Mouse (Mus musculus) layer of hippocampus, postnatal 14 days (tissue): ENCODE results near the gene Gckr. TPM values are rescaled to one million over a fixed set of nuclear protein-coding genes. Genes with fewer than 3 reads are reported as not detected.

ENCODE experiments used
- DNase-seq, 2 experiments: peaks; one replicate each; pipeline ENCODE4 v3.0.0; 2021 to 2022; ENCODE audit warnings: low spot score in 2 of 2, mixed read lengths in 1 of 2
- long read RNA-seq, 2 experiments: library from polyadenylated mRNA; stranded (forward); transcript quantifications; one replicate each; pipeline ENCODE4 v2.0.0; 2021
- total RNA-seq, 2 experiments: library from RNA; stranded (reverse); gene quantifications; 2 replicates each; pipeline ENCODE4 v1.2.3; 2021

Gckr gene
- total RNA-seq = under 1 TPM; 0.21 to 0.53 TPM
- long read RNA-seq, experiment 1, partial matches to known transcripts = 0 of 1 reads
- long read RNA-seq, experiment 1, other reads (novel, unspliced or antisense) = 1 of 1 reads
- long read RNA-seq, experiment 2 = 0 reads

- no peak for DNase-seq
Observed at GRCm38 (mm10) chr5:31297047-31297757, at the start of gene Gckr. Gene Gckr, plus strand, starts transcription at chr5:31297443.

GRCm38 (mm10) chr5:31250716-31251115, 46.5 kb upstream of the Gckr start:
- DNase-seq = no peak

GRCm38 (mm10) chr5:31251541-31252101, 45.6 kb upstream of the Gckr start, which contains the start of gene Krtcap3:
Gene Krtcap3, plus strand, starts transcription at chr5:31251691.
- DNase-seq = peak in 1 of 2 experiments; percentile 22

- DNase-seq = no peak
Observed at GRCm38 (mm10) chr5:31252151-31252550, 45.1 kb upstream of the Gckr start.

- no peak for DNase-seq
Observed at GRCm38 (mm10) chr5:31252795-31253545, 44.3 kb upstream of the Gckr start.

- no peak for DNase-seq
Observed at GRCm38 (mm10) chr5:31253806-31254205, 43.4 kb upstream of the Gckr start.

GRCm38 (mm10) chr5:31254452-31254851, 42.8 kb upstream of the Gckr start:
- DNase-seq = no peak

GRCm38 (mm10) chr5:31254901-31255300, 42.3 kb upstream of the Gckr start:
- DNase-seq = no peak

- no peak for DNase-seq
Observed at GRCm38 (mm10) chr5:31255381-31255780, 41.9 kb upstream of the Gckr start.

- DNase-seq = no peak
Observed at GRCm38 (mm10) chr5:31255971-31256370, 41.3 kb upstream of the Gckr start.

- no peak for DNase-seq
Observed at GRCm38 (mm10) chr5:31257616-31258015, 39.6 kb upstream of the Gckr start.

- DNase-seq = no peak
Observed at GRCm38 (mm10) chr5:31266101-31266500, 31.1 kb upstream of the Gckr start.

- DNase-seq = no peak
Observed at GRCm38 (mm10) chr5:31267686-31268085, 29.6 kb upstream of the Gckr start.

- no peak for DNase-seq
Observed at GRCm38 (mm10) chr5:31273018-31273417, 24.2 kb upstream of the Gckr start.

GRCm38 (mm10) chr5:31279245-31279988, 17.8 kb upstream of the Gckr start:
- no peak for DNase-seq

GRCm38 (mm10) chr5:31288225-31288624, 9.0 kb upstream of the Gckr start:
- DNase-seq = no peak

GRCm38 (mm10) chr5:31288655-31289054, 8.6 kb upstream of the Gckr start:
- no peak for DNase-seq

- DNase-seq = no peak
Observed at GRCm38 (mm10) chr5:31289626-31290230, 7.5 kb upstream of the Gckr start.

- peak; percentile 94 to 97 for DNase-seq
Observed at GRCm38 (mm10) chr5:31290521-31291360, 6.5 kb upstream of the Gckr start, which contains the start of gene Ift172. Gene Ift172, minus strand, starts transcription at chr5:31291116.

- DNase-seq = no peak
Observed at GRCm38 (mm10) chr5:31291361-31291688, 5.9 kb upstream of the Gckr start.
